Mouse (Mus musculus): Measurements from ENCODE around the gene Lgr6. TPM values are rescaled to one million over a fixed set of nuclear protein-coding genes. Genes with fewer than 3 reads are reported as not detected.
A peak's percentile ranks its signal among the peaks of the same experiment; 100 is the strongest.

Lgr6 gene
- polyA plus RNA-seq, 1 experiment from 2014 or later = 1.2 TPM

DNA sequence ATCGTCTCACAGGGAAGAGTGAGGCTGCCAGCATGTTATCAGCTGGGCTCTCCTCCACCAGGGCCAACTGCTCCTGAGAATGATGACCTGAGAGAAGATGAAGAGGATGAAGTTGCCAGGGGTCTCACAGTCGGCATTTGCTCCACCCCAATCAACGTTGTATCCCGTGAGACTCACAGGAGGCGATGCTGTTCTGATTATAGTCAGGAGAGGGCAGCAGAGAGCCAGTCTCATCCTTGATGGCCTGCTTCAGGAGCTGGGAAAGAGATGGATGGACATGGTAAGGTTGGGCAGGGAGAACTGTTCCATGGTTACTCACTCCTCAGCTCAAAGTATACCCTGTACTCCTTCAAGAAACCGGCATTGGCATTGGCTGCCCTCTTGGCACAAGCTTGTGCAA, 5.0 kb upstream of the Lgr6 start:
- H3K9me3 ChIP-seq (ENCODE audit: control insufficient read depth, low read length) = no peaks in the 10 kb centered on the region
- ATAC-seq (ENCODE audit: low FRiP score) (peak; percentile 21; the same call in 1 of the 2 replicates), DNase-seq (ENCODE audit: low spot score) (peak; percentile 86)
- no peaks in the 10 kb centered on the region for H3K36me3 ChIP-seq (replicated peaks; ENCODE audit: control insufficient read depth, insufficient read depth)
- no peak overlapping the region for H3K4me3 ChIP-seq (replicated peaks; ENCODE audit: low read length)
- WGBS = 20% methylated on average over 6 of the region's 6 CpGs
- H3K27me3 ChIP-seq (ENCODE audit: control insufficient read depth, insufficient read depth, low read length) = peaks cover 18% of the 10 kb centered on the region
- H3K27ac ChIP-seq = no peak overlapping the region
- H3K4me1 ChIP-seq (replicated peaks; ENCODE audit: control insufficient read depth, insufficient read depth, low read length) = no peaks in the 10 kb centered on the region; the same call in 1 of the 2 replicates
- no peak overlapping the region for H3K9ac ChIP-seq
- no peak overlapping the region for H3K4me2 ChIP-seq (replicated peaks)

DNA sequence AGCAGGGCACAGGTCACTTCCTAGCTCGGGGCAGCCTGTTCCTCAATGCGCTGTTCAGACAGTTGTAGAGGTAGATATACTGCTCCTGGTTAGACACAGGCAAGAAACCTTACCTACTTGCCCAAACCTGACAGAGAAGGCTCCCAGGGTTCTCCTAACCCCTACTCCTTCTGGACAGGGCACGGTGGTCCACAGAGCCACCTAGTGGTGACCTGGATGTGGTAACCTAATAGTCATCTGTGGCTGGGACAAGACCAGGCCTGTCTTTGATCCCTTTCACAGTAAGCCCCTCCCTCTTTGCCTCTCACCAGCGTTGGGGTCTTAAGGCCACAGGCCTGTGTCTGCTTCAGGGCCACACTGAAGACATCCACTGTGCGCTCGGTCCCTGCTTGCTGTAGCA, 3.5 kb upstream of the Lgr6 start:
- DNase-seq (ENCODE audit: low spot score) (no peak), ATAC-seq (ENCODE audit: low FRiP score) (no peak)
- Histone ChIP-seq H3K4me3 (replicated peaks; ENCODE audit: low read length) (no peak overlapping the region), H3K4me1 (replicated peaks; ENCODE audit: control insufficient read depth, insufficient read depth, low read length) (no peaks in the 10 kb centered on the region; the same call in 1 of the 2 replicates), H3K4me2 (replicated peaks) (no peak overlapping the region), H3K27me3 (ENCODE audit: control insufficient read depth, insufficient read depth, low read length) (peaks cover 33% of the 10 kb centered on the region), H3K9me3 (ENCODE audit: control insufficient read depth, low read length) (no peaks in the 10 kb centered on the region), H3K9ac (no peak overlapping the region), H3K27ac (no peak overlapping the region), H3K36me3 (replicated peaks; ENCODE audit: control insufficient read depth, insufficient read depth) (no peaks in the 10 kb centered on the region)
- 48% methylated on average over 6 of the region's 6 CpGs for WGBS

DNA sequence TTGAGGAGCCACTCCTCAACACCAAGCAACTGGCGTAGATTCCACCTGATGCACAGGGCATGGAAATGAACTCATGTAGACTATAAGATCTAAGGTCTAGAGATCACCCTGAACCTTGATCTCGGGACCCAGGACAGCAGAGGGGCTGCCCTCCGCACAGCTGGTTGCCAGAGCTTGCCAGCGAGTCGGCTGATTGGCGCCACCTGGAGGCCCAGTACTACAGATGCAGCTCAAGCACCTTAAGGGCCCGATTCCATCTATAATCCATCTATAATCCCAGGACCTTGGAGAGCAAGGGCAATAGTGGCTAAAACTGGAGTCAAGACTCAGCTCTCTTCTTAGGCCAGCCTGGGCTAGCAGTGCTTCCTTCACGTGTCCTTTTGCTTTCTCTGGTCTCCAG, 875 bp upstream of the Lgr6 start:
- Histone ChIP-seq H3K27me3 (ENCODE audit: control insufficient read depth, insufficient read depth, low read length) (peaks cover 51% of the 10 kb centered on the region), H3K4me1 (replicated peaks; ENCODE audit: control insufficient read depth, insufficient read depth, low read length) (no peaks in the 10 kb centered on the region; the same call in 1 of the 2 replicates), H3K9me3 (ENCODE audit: control insufficient read depth, low read length) (no peaks in the 10 kb centered on the region), H3K4me3 (replicated peaks; ENCODE audit: low read length) (no peak overlapping the region), H3K4me2 (replicated peaks) (peak overlapping the region; percentile 62; the same call in 1 of the 2 replicates), H3K27ac (no peak overlapping the region), H3K9ac (no peak overlapping the region), H3K36me3 (replicated peaks; ENCODE audit: control insufficient read depth, insufficient read depth) (no peaks in the 10 kb centered on the region)
- DNase-seq (ENCODE audit: low spot score) = peak; percentile 65
- no peak for ATAC-seq (ENCODE audit: low FRiP score)
- 3% methylated on average over 8 of the region's 8 CpGs for WGBS

DNA sequence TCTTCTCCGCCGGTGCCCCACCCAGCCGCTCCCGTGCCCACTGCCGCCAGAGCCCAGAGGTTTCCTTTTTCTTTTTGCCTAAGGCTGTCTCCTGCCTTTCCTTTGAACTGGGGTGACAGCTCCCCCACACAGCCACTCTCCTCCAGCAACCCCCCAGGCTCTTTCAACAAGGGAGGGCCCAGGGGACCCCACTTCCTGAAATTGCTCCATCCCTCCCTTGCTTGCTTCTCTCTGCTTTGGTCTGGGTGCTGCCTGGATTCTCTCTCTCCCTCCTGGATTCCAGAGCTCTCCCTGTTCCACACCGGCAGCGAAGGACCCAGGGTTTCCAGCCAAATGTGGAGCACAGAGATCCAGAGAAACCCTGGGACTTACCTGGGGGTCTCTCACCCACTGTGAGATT, 4.7 kb downstream of the Lgr6 start:
- WGBS = 55% methylated on average over 7 of the region's 7 CpGs
- Histone ChIP-seq H3K36me3 (replicated peaks; ENCODE audit: control insufficient read depth, insufficient read depth) (no peaks in the 10 kb centered on the region), H3K4me3 (replicated peaks; ENCODE audit: low read length) (no peak overlapping the region), H3K4me2 (replicated peaks) (no peak overlapping the region), H3K4me1 (replicated peaks; ENCODE audit: control insufficient read depth, insufficient read depth, low read length) (no peaks in the 10 kb centered on the region; the same call in 1 of the 2 replicates), H3K27ac (no peak overlapping the region), H3K27me3 (ENCODE audit: control insufficient read depth, insufficient read depth, low read length) (peaks cover 37% of the 10 kb centered on the region), H3K9ac (no peak overlapping the region), H3K9me3 (ENCODE audit: control insufficient read depth, low read length) (no peaks in the 10 kb centered on the region)
- DNase-seq (ENCODE audit: low spot score) (no peak), ATAC-seq (ENCODE audit: low FRiP score) (no peak)

DNA sequence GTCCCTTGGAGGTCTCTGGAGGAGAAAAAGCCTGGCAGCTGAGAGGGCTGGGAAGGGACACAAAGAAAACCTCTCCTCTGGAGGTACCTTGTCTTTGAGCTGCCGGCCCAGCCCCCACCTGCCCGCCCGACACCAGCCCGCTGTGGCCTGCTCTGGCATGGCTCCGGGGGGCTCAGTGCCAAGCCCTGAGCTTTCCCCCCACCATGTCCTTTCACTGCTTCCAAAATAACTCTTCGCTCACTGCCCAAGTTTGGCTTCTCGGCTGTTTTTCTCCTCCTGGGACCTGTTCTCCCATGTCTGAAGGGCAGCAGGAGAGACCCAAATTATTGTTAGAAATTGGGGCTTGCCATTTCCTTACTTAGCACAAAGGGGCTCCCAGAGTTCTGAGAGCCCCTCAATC, 6.6 kb downstream of the Lgr6 start:
- H3K4me1 ChIP-seq (replicated peaks; ENCODE audit: control insufficient read depth, insufficient read depth, low read length) = no peaks in the 10 kb centered on the region
- ATAC-seq (ENCODE audit: low FRiP score) = no peak
- H3K4me2 ChIP-seq (replicated peaks) = no peak overlapping the region
- H3K27ac ChIP-seq = no peak overlapping the region
- peaks cover 17% of the 10 kb centered on the region for H3K27me3 ChIP-seq (ENCODE audit: control insufficient read depth, insufficient read depth, low read length)
- no peaks in the 10 kb centered on the region for H3K9me3 ChIP-seq (ENCODE audit: control insufficient read depth, low read length)
- H3K36me3 ChIP-seq (replicated peaks; ENCODE audit: control insufficient read depth, insufficient read depth) = no peaks in the 10 kb centered on the region
- no peak for DNase-seq (ENCODE audit: low spot score)
- no peak overlapping the region for H3K4me3 ChIP-seq (replicated peaks; ENCODE audit: low read length)
- no peak overlapping the region for H3K9ac ChIP-seq
- 78% methylated on average over 7 of the region's 7 CpGs for WGBS

DNA sequence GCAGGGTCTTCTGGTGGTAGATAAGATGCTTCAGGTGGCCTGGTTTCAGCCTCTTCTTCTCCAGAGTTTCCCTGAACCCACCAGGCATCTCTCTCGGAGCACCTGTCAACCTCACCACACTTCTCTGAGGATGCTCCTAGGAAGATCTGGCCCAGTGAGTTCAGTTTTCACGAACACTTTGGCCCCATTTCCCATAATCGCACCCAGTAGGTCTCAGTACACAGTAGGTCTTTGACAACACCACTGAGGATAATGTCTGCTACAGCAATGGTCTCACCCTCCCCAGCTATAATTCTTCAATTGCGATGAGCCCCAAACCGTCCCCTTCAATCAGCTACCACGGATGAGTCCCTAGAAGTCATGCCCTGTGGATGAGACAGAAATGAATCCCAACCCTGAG, 7.6 kb downstream of the Lgr6 start:
- Histone ChIP-seq H3K36me3 (replicated peaks; ENCODE audit: control insufficient read depth, insufficient read depth) (no peaks in the 10 kb centered on the region), H3K27ac (no peak overlapping the region), H3K4me1 (replicated peaks; ENCODE audit: control insufficient read depth, insufficient read depth, low read length) (no peaks in the 10 kb centered on the region), H3K27me3 (ENCODE audit: control insufficient read depth, insufficient read depth, low read length) (peaks cover 8% of the 10 kb centered on the region; the same call in 1 of the 2 replicates), H3K4me3 (replicated peaks; ENCODE audit: low read length) (no peak overlapping the region), H3K4me2 (replicated peaks) (no peak overlapping the region), H3K9ac (no peak overlapping the region), H3K9me3 (ENCODE audit: control insufficient read depth, low read length) (no peaks in the 10 kb centered on the region)
- 93% methylated on average over 6 of the region's 6 CpGs for WGBS
- ATAC-seq (ENCODE audit: low FRiP score) (no peak), DNase-seq (ENCODE audit: low spot score) (no peak)

DNA sequence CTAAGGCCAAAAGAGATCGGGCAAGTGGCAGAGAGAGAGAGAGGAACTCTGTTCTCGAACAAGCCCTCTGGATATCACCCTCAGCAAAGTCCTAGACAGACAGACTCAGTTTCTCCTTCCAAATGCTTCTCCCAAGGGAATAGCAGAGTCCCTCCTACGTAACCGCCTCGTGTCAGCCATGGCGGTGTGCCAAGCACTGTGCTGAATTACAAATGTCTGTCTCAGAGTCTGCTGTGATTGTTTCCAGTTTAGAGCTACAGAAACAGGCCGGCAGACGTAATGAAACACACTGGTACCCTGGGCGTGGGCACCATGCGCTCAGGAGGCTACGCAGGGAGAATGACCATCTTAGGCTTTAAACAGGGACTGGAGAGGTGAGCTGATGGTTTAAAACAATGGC, 8.8 kb downstream of the Lgr6 start:
- DNase-seq (ENCODE audit: low spot score) = no peak
- H3K27ac ChIP-seq = no peak overlapping the region
- WGBS = 79% methylated on average over 11 of the region's 11 CpGs
- no peak overlapping the region for H3K9ac ChIP-seq
- H3K27me3 ChIP-seq (ENCODE audit: control insufficient read depth, insufficient read depth, low read length) = no peaks in the 10 kb centered on the region
- H3K9me3 ChIP-seq (ENCODE audit: control insufficient read depth, low read length) = no peaks in the 10 kb centered on the region
- H3K4me3 ChIP-seq (replicated peaks; ENCODE audit: low read length) = no peak overlapping the region
- ATAC-seq (ENCODE audit: low FRiP score) = no peak
- no peaks in the 10 kb centered on the region for H3K36me3 ChIP-seq (replicated peaks; ENCODE audit: control insufficient read depth, insufficient read depth)
- no peak overlapping the region for H3K4me2 ChIP-seq (replicated peaks)
- H3K4me1 ChIP-seq (replicated peaks; ENCODE audit: control insufficient read depth, insufficient read depth, low read length) = no peaks in the 10 kb centered on the region

DNA sequence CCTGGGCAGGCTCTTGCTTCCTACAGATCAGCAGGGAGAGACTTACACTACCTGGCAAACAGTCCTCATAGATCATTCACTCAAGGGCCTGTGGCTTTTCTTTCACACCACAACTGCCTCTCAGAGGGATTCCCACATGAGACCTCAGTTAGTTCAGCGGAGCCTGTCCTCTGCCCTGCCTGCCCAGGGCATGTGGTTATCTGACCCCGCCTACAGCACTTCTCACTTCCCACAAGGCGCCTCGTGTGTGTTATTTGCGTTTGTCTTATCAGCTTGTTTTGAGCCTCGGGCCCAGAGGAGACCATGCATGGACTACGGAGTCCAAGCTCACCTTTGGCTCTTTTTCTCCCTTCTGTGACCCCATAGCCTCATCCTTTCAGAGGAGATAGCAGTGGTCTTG, 9.9 kb downstream of the Lgr6 start:
- Histone ChIP-seq H3K4me3 (replicated peaks; ENCODE audit: low read length) (no peak overlapping the region), H3K4me2 (replicated peaks) (no peak overlapping the region), H3K4me1 (replicated peaks; ENCODE audit: control insufficient read depth, insufficient read depth, low read length) (no peaks in the 10 kb centered on the region), H3K36me3 (replicated peaks; ENCODE audit: control insufficient read depth, insufficient read depth) (no peaks in the 10 kb centered on the region), H3K27ac (no peak overlapping the region), H3K9me3 (ENCODE audit: control insufficient read depth, low read length) (no peaks in the 10 kb centered on the region), H3K27me3 (ENCODE audit: control insufficient read depth, insufficient read depth, low read length) (no peaks in the 10 kb centered on the region), H3K9ac (no peak overlapping the region)
- no peak for DNase-seq (ENCODE audit: low spot score)
- ATAC-seq (ENCODE audit: low FRiP score) = no peak
- 65% methylated on average over 7 of the region's 7 CpGs for WGBS

DNA sequence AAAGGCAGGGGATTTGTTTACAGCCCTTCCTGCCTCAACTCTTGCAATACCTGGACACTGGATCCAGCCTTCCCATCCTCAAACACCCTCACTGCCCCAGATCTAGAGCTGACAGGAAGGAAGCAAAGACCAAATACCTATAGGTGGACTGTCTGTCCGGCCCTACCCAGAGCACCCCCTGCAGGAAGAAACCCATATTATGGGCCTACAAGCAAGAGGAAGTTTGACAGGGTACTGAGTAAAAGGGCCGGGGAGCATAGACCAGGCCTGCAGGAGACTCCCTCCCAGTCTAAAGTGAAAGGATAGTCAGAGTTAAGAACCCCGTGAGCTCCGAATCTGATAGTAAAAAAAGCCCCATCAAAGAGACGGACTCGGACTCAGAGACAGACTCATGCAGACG, 10.4 kb downstream of the Lgr6 start:
- WGBS = 78% methylated on average over 7 of the region's 7 CpGs
- ATAC-seq (ENCODE audit: low FRiP score) (no peak), DNase-seq (ENCODE audit: low spot score) (no peak)
- Histone ChIP-seq H3K36me3 (replicated peaks; ENCODE audit: control insufficient read depth, insufficient read depth) (no peaks in the 10 kb centered on the region), H3K9ac (no peak overlapping the region), H3K9me3 (ENCODE audit: control insufficient read depth, low read length) (no peaks in the 10 kb centered on the region), H3K4me3 (replicated peaks; ENCODE audit: low read length) (no peak overlapping the region), H3K27me3 (ENCODE audit: control insufficient read depth, insufficient read depth, low read length) (no peaks in the 10 kb centered on the region), H3K27ac (no peak overlapping the region), H3K4me1 (replicated peaks; ENCODE audit: control insufficient read depth, insufficient read depth, low read length) (no peaks in the 10 kb centered on the region), H3K4me2 (replicated peaks) (no peak overlapping the region)

DNA sequence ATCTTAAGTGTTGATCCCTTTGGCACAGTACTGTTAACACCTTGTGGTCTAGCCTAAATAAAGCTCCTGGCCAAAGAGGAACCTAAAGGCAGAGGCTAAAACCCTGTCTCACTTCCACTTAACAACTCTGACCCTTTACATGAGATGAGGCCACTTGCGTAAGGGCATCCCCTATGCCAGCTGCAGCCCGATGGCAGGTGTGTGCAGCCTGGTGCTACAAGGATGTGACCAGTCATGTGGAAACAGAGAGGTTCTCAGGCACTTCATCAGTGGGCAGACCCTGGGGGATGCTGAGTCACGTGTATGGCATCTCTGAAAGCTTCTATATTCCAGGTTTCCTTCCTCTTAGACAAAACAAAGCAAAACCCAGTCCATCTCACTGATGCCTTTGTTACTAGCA, 14.2 kb downstream of the Lgr6 start:
- Histone ChIP-seq H3K27ac (no peak overlapping the region), H3K4me1 (replicated peaks; ENCODE audit: control insufficient read depth, insufficient read depth, low read length) (no peaks in the 10 kb centered on the region), H3K36me3 (replicated peaks; ENCODE audit: control insufficient read depth, insufficient read depth) (no peaks in the 10 kb centered on the region), H3K27me3 (ENCODE audit: control insufficient read depth, insufficient read depth, low read length) (peaks cover 9% of the 10 kb centered on the region), H3K9me3 (ENCODE audit: control insufficient read depth, low read length) (no peaks in the 10 kb centered on the region), H3K4me3 (replicated peaks; ENCODE audit: low read length) (no peak overlapping the region), H3K4me2 (replicated peaks) (no peak overlapping the region), H3K9ac (no peak overlapping the region)
- ATAC-seq (ENCODE audit: low FRiP score) (no peak), DNase-seq (ENCODE audit: low spot score) (no peak)
- 67% methylated on average over 3 of the region's 3 CpGs for whole genome bisulfite sequencing

Data from hindbrain, embryonic 14.5 days (tissue).